Mouse (Mus musculus): ENCODE data around the gene Evi5. TPM values are rescaled to one million over a fixed set of nuclear protein-coding genes. Genes with fewer than 3 reads are reported as not detected.

The Evi5 gene
- polyA plus RNA-seq, 1 experiment from 2014 or later, result 58.5 TPM

GRCm38 (mm10) chr5:107738296-107738695 lies 136.6 kb downstream of the Evi5 start:
- Histone ChIP-seq H3K4me3 (ENCODE audit: low read depth, low read length) (no peak overlapping the region), H3K27ac (replicated peaks; ENCODE audit: low read depth, low read length) (no peak overlapping the region), H3K4me1 (ENCODE audit: control insufficient read depth, insufficient read depth, low read length) (no peaks in the 10 kb centered on the region), H3K36me3 (ENCODE audit: control insufficient read depth, insufficient read depth, low read length) (0 out of 2 replicates have a peak, but pooled peaks cover 4% of the 10 kb centered on the region), H3K9me3 (ENCODE audit: control insufficient read depth, low read length) (no peaks in the 10 kb centered on the region), H3K27me3 (replicated peaks; ENCODE audit: control insufficient read depth, insufficient read depth, low read length) (0 out of 2 replicates have a peak, but pooled peaks cover under 1% of the 10 kb centered on the region), H3K4me2 (ENCODE audit: low read depth, low read length) (no peak overlapping the region), H3K9ac (ENCODE audit: low read depth, low read length) (no peak overlapping the region)
- 65% methylated on average over 3 of the region's 3 CpGs for WGBS
- DNase-seq (ENCODE audit: low spot score) (no peak), ATAC-seq (ENCODE audit: low read depth) (no peak)

GRCm38 (mm10) chr5:107736171-107736570 lies 138.7 kb downstream of the Evi5 start:
- Histone ChIP-seq H3K27ac (replicated peaks; ENCODE audit: low read depth, low read length) (no peak overlapping the region), H3K27me3 (replicated peaks; ENCODE audit: control insufficient read depth, insufficient read depth, low read length) (peaks cover 16% of the 10 kb centered on the region), H3K4me1 (ENCODE audit: control insufficient read depth, insufficient read depth, low read length) (no peaks in the 10 kb centered on the region), H3K9me3 (ENCODE audit: control insufficient read depth, low read length) (no peaks in the 10 kb centered on the region), H3K4me3 (ENCODE audit: low read depth, low read length) (no peak overlapping the region), H3K36me3 (ENCODE audit: control insufficient read depth, insufficient read depth, low read length) (no peaks in the 10 kb centered on the region), H3K4me2 (ENCODE audit: low read depth, low read length) (no peak overlapping the region), H3K9ac (ENCODE audit: low read depth, low read length) (no peak overlapping the region)
- DNase-seq (ENCODE audit: low spot score) (no peak), ATAC-seq (ENCODE audit: low read depth) (no peak)
- 90% methylated on average over 5 of the region's 5 CpGs for WGBS

GRCm38 (mm10) chr5:107731844-107732243 lies 143.1 kb downstream of the Evi5 start:
- H3K9ac ChIP-seq (ENCODE audit: low read depth, low read length), result no peak overlapping the region
- no peak overlapping the region for H3K4me3 ChIP-seq (ENCODE audit: low read depth, low read length)
- ATAC-seq (ENCODE audit: low read depth) (no peak), DNase-seq (ENCODE audit: low spot score) (no peak)
- H3K27me3 ChIP-seq (replicated peaks; ENCODE audit: control insufficient read depth, insufficient read depth, low read length), result peaks cover 53% of the 10 kb centered on the region
- no peaks in the 10 kb centered on the region for H3K4me1 ChIP-seq (ENCODE audit: control insufficient read depth, insufficient read depth, low read length)
- no peaks in the 10 kb centered on the region for H3K9me3 ChIP-seq (ENCODE audit: control insufficient read depth, low read length)
- whole genome bisulfite sequencing, result 16% methylated on average over 2 of the region's 2 CpGs
- no peak overlapping the region for H3K4me2 ChIP-seq (ENCODE audit: low read depth, low read length)
- no peak overlapping the region for H3K27ac ChIP-seq (replicated peaks; ENCODE audit: low read depth, low read length)
- no peaks in the 10 kb centered on the region for H3K36me3 ChIP-seq (ENCODE audit: control insufficient read depth, insufficient read depth, low read length)

GRCm38 (mm10) chr5:107731408-107731807 lies 143.5 kb downstream of the Evi5 start:
- no peaks in the 10 kb centered on the region for H3K36me3 ChIP-seq (ENCODE audit: control insufficient read depth, insufficient read depth, low read length)
- peaks cover 57% of the 10 kb centered on the region for H3K27me3 ChIP-seq (replicated peaks; ENCODE audit: control insufficient read depth, insufficient read depth, low read length)
- ATAC-seq (ENCODE audit: low read depth), result no peak
- H3K4me3 ChIP-seq (ENCODE audit: low read depth, low read length), result no peak overlapping the region
- no peak for DNase-seq (ENCODE audit: low spot score)
- WGBS, result 50% methylated on average over 3 of the region's 3 CpGs
- H3K9ac ChIP-seq (ENCODE audit: low read depth, low read length), result no peak overlapping the region
- no peak overlapping the region for H3K27ac ChIP-seq (replicated peaks; ENCODE audit: low read depth, low read length)
- H3K4me1 ChIP-seq (ENCODE audit: control insufficient read depth, insufficient read depth, low read length), result peaks cover under 1% of the 10 kb centered on the region; the same call in 1 of the 2 replicates
- no peak overlapping the region for H3K4me2 ChIP-seq (ENCODE audit: low read depth, low read length)
- H3K9me3 ChIP-seq (ENCODE audit: control insufficient read depth, low read length), result no peaks in the 10 kb centered on the region

GRCm38 (mm10) chr5:107727007-107727402 lies 147.9 kb downstream of the Evi5 start:
- ATAC-seq (ENCODE audit: low read depth), result no peak
- Histone ChIP-seq H3K4me3 (ENCODE audit: low read depth, low read length) (peak overlapping the region; percentile 31; the same call in 1 of the 2 replicates), H3K9me3 (ENCODE audit: control insufficient read depth, low read length) (no peaks in the 10 kb centered on the region), H3K36me3 (ENCODE audit: control insufficient read depth, insufficient read depth, low read length) (no peaks in the 10 kb centered on the region), H3K4me1 (ENCODE audit: control insufficient read depth, insufficient read depth, low read length) (peaks cover 22% of the 10 kb centered on the region), H3K27ac (replicated peaks; ENCODE audit: low read depth, low read length) (no peak overlapping the region), H3K4me2 (ENCODE audit: low read depth, low read length) (peak overlapping the region; percentile 51), H3K9ac (ENCODE audit: low read depth, low read length) (no peak overlapping the region), H3K27me3 (replicated peaks; ENCODE audit: control insufficient read depth, insufficient read depth, low read length) (peaks cover 94% of the 10 kb centered on the region)
- DNase-seq (ENCODE audit: low spot score), result no peak
- WGBS, result 17% methylated on average over 12 of the region's 12 CpGs

- peak overlapping the region; percentile 49; the same call in 1 of the 2 replicates for H3K9ac ChIP-seq (ENCODE audit: low read depth, low read length)
- no peak overlapping the region for H3K27ac ChIP-seq (replicated peaks; ENCODE audit: low read depth, low read length)
- ATAC-seq (ENCODE audit: low read depth) (no peak), DNase-seq (ENCODE audit: low spot score) (no peak)
- no peaks in the 10 kb centered on the region for H3K9me3 ChIP-seq (ENCODE audit: control insufficient read depth, low read length)
- H3K4me2 ChIP-seq (ENCODE audit: low read depth, low read length), result peak overlapping the region; percentile 51
- WGBS, result under 1% methylated on average over 41 of the region's 57 CpGs
- no peaks in the 10 kb centered on the region for H3K36me3 ChIP-seq (ENCODE audit: control insufficient read depth, insufficient read depth, low read length)
- peak overlapping the region; percentile 31 for H3K4me3 ChIP-seq (ENCODE audit: low read depth, low read length)
- H3K4me1 ChIP-seq (ENCODE audit: control insufficient read depth, insufficient read depth, low read length), result peaks cover 25% of the 10 kb centered on the region
- H3K27me3 ChIP-seq (replicated peaks; ENCODE audit: control insufficient read depth, insufficient read depth, low read length), result peaks cover 94% of the 10 kb centered on the region
Measured at GRCm38 (mm10) chr5:107726281-107727006, 148.5 kb downstream of the Evi5 start.

GRCm38 (mm10) chr5:107725435-107726261 lies 149.3 kb downstream of the Evi5 start, which contains the start of gene Gfi1:
Gfi1 (minus strand) TSS chr5:107726036.
- Histone ChIP-seq H3K9me3 (ENCODE audit: control insufficient read depth, low read length) (no peaks in the 10 kb centered on the region), H3K4me1 (ENCODE audit: control insufficient read depth, insufficient read depth, low read length) (peaks cover 31% of the 10 kb centered on the region), H3K4me2 (ENCODE audit: low read depth, low read length) (peak within 1 kb of the TSS; percentile 51), H3K27ac (replicated peaks; ENCODE audit: low read depth, low read length) (no peak within 1 kb of the TSS), H3K9ac (ENCODE audit: low read depth, low read length) (peak within 1 kb of the TSS; percentile 49; the same call in 1 of the 2 replicates), H3K36me3 (ENCODE audit: control insufficient read depth, insufficient read depth, low read length) (no peaks in the 10 kb centered on the region), H3K4me3 (ENCODE audit: low read depth, low read length) (peak within 1 kb of the TSS; percentile 31), H3K27me3 (replicated peaks; ENCODE audit: control insufficient read depth, insufficient read depth, low read length) (peaks cover 94% of the 10 kb centered on the region)
- ATAC-seq (ENCODE audit: low read depth) (peak; percentile 59), DNase-seq (ENCODE audit: low spot score) (no peak)
- WGBS, result under 1% methylated on average over 25 of the region's 41 CpGs

- Histone ChIP-seq H3K27me3 (replicated peaks; ENCODE audit: control insufficient read depth, insufficient read depth, low read length) (peaks cover 94% of the 10 kb centered on the region), H3K9ac (ENCODE audit: low read depth, low read length) (no peak overlapping the region), H3K4me2 (ENCODE audit: low read depth, low read length) (peak overlapping the region; percentile 51), H3K4me1 (ENCODE audit: control insufficient read depth, insufficient read depth, low read length) (peaks cover 31% of the 10 kb centered on the region), H3K9me3 (ENCODE audit: control insufficient read depth, low read length) (no peaks in the 10 kb centered on the region), H3K36me3 (ENCODE audit: control insufficient read depth, insufficient read depth, low read length) (no peaks in the 10 kb centered on the region), H3K27ac (replicated peaks; ENCODE audit: low read depth, low read length) (no peak overlapping the region), H3K4me3 (ENCODE audit: low read depth, low read length) (peak overlapping the region; percentile 31)
- 0% methylated on average over 37 of the region's 52 CpGs for WGBS
- no peak for DNase-seq (ENCODE audit: low spot score)
- no peak for ATAC-seq (ENCODE audit: low read depth)
Measured at GRCm38 (mm10) chr5:107724661-107725434, 150.1 kb downstream of the Evi5 start.

Data from embryonic facial prominence, embryonic 14.5 days (tissue).